Mouse (Mus musculus) ES-E14 (cell line): ENCODE data around the gene Men1.

ENCODE experiments used
- CHD2 ChIP-seq: IDR thresholded peaks from 2 replicates; pipeline ENCODE4 v1.6.1; 2014; ENCODE audit warnings: mild to moderate bottlenecking, low read depth, low read length, inconsistent platforms
- HCFC1 ChIP-seq: IDR thresholded peaks from 2 replicates; pipeline ENCODE4 v1.6.1; 2012; ENCODE audit warnings: low read length, inconsistent platforms, borderline replicate concordance; ENCODE audit not compliant: insufficient read depth
- MAFK ChIP-seq: IDR thresholded peaks from 2 replicates; pipeline ENCODE4 v1.6.1; 2014; ENCODE audit warnings: mild to moderate bottlenecking, low read depth, low read length, inconsistent platforms; ENCODE audit not compliant: insufficient read depth
- ZC3H11A ChIP-seq: IDR thresholded peaks from 2 replicates; pipeline ENCODE4 v1.6.1; 2012; ENCODE audit warnings: low read depth, mild to moderate bottlenecking, inconsistent platforms, low read length, borderline replicate concordance

DNA sequence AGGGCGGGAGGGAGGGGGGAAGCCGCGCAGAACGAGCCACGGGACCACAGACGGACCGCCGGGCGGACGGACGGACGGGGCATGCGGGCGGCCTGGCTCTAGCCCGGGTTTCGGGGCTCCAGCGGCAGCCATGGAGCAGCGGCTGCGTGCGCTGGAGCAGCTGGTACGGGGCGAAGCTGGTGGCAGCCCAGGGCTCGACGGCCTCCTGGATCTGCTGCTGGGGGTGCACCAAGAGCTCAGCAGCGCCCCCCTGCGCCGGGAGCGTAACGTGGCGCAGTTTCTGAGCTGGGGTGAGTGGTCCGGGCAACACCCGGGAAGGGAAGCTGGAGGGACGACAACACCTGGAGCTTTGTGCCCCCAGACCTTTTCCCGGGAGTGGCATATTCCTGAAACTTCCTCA is 28.2 kb upstream of the Men1 start:
- TF ChIP-seq CHD2 (no peak), ZC3H11A (no peak), HCFC1 (peak; percentile 60; the same call in 1 of the 2 replicates), MAFK (no peak)
